Mouse (Mus musculus) adrenal gland, postnatal 4 days (tissue): ENCODE measurements around the gene Phc3. TPM values are rescaled to one million over a fixed set of nuclear protein-coding genes. Genes with fewer than 3 reads are reported as not detected.
A peak's percentile ranks its signal among the peaks of the same experiment; 100 is the strongest.
"Not testable (repeated sequence)": the region's sequence is repeated elsewhere in the genome, so short reads cannot be mapped to it uniquely, and the experiment has no call there.

ENCODE experiments used
- DNase-seq, 2 experiments: peaks; one replicate each; pipeline ENCODE4 v3.0.0; 2021 to 2022; ENCODE audit warnings: low spot score in 2 of 2, mixed read lengths in 2 of 2
- total RNA-seq, 2 experiments: library from RNA; stranded (reverse); gene quantifications; 2 replicates each; pipeline ENCODE4 v1.2.3; 2021

Phc3 gene
- total RNA-seq, 2 experiments from 2014 or later = 32.8 to 35.0 TPM

DNA sequence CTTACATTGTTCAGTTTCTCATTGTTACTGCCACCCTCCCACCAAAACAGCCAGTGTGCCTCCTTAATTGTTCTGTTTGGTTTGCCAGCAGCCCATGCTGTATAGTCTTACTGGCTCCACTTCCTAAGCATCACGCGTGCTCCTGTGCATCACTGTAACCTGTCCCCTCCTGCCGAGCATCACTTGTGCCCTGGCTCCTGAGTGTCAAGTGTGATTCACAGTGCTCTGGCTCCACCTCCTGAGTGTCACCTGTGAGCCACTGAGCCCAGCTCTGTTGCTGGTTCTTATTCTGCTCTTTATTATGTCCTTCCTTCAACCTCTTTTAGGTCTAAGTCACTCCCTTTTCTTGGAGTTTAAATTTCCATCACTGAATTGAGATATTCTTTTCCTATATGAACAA lies 81.8 kb downstream of the Phc3 start:
- no peak for DNase-seq

DNA sequence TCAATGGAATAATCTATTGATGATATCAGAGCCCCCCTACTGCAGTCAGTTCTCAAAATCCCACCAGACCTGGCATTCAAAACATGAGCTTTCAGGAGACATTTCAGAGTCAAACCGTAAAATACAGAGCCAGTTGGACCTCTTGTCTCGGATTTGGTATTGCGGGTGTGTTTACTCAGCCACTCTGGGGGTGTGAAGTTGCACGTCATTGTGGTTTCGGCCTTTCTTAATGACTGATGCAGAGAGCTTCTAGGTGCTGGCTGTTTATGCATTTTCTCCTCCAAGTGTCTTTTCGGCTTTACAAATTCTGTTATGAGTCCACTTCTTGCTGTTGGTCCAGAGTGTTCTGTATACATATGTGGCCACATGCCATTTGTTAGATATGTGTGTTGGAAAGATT lies 92.5 kb downstream of the Phc3 start:
- no peak for DNase-seq

DNA sequence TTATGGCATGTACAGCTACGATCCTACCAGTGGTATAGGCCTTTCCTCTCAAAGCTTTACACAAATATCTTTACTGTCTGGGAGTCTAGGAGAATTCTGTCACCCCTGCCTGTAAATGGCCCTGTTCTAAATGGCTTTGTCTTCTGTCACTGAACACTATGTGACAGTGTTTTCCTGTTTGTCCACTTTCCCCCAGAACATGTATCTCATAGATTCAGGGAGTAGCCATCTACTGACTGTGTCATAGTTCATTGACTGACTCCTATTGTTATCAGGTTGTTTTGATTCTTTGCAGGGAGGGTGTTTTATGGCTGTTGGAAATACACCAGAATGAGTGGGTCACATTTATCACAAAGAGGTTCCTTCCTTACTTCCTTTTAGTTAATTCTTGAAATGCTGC lies 99.2 kb downstream of the Phc3 start:
- no peak for DNase-seq

DNA sequence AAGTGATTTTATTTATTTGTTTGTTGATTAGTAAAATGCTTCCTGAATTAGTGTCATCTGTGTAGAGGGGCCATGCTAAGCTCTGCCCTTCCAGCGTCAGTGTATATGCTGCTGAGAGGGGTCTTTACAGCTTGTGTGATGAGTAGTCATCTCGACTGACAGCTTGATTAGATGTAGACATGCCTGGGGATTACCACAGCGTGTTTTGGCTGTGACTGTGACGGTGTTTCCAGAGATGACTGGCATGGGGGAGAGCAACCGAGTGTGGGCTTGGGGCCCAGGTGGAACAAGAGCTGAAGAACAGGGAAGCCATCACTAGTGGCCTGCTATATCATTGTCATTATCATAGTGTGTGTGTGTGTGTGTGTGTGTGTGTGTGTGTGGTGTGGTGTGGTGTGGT lies 100.6 kb downstream of the Phc3 start:
- no peak for DNase-seq

DNA sequence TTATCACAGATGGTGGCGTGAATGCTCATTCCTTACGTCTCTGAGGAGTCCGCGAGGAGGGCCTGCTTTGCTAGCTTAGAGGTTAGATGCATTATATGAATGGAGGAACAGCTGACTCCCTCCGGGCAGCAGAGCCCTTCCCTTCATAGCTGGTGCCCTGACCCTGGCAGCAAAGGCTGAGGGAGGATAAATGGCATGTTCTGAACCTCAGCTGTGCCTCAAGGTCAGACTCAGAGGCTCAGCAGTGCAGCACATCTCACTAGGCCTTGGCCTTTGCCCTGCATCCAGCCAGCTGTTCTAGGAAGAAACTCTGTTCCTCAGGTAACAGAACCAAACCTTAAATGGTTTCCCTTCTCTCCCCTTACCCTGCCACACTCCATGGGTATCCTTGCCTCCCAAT lies 101.0 kb downstream of the Phc3 start:
- DNase-seq = no peak

DNA sequence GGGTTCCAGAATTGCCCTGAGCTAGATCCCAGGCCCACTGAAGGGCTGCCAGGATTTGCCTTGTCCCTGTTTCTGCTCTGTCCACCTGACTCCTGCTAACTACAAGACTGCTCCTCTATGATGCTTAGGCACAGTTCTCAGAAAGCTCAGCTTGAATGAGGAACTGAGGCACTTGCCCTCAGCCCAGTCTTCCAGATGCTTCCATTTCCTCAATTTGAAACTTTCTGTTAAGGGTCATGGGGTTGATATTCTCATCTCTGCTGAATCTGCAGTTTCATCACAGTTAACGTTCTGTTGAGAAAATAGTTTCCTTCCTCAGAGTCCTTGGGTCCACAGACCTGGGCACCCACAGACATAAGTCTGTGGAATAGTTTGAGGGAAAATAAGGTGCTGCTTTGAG lies 104.6 kb downstream of the Phc3 start:
- DNase-seq = no peak

DNA sequence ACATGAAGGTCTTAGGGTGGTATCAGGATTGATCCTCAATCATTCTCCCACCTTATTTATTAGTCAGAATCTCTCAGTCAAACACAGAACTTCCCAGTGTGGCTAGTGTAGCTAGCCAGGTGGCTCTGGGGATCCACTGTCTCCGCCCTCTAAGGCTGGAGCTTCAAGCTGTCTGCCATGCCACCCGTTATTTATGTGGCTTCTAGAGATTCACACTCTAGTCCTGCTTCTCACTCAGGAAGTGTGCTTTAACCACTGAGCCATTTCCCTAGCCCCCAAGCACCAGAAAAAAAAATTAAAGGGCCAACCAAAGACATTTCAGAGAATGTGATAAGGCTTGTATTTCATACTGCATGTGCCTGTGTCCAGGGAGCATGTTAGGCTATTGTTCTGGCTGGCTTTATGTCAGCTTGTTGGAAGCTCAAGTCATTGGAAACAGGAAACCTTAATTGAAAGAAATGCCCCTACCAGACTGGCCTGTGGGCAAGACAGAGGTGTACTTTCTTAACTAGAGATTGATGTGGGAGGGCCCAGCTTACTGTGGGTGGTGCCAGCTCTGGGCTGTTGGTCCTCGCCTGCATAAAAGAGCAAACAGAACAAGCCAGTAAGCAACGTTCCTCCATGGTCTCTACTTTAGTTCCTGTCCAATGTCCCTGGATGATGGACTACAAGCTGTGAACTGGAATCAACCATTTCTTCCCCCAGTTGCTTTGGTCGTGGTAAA lies 105.3 kb downstream of the Phc3 start:
- DNase-seq = no peak

DNA sequence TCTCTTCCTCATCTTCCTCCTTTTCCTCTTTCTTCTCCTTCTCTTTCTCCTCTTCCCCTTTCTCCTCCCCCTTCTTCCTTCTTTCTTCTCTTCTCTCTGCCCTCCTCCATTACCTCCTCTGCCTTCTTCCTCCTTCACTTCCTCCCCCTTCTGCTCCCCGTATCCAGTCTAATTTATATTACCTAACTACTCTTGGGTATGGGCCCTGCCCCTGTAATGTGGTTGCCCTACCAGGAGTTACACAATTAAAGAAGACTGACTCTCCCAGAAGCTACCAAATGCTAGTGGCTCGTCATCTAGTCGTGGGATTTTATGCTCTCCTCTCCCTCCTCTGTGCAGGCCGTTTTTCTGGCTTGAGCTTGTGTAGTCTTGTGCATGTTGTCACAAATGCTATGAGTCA lies 108.5 kb downstream of the Phc3 start:
- DNase-seq = no peak

DNA sequence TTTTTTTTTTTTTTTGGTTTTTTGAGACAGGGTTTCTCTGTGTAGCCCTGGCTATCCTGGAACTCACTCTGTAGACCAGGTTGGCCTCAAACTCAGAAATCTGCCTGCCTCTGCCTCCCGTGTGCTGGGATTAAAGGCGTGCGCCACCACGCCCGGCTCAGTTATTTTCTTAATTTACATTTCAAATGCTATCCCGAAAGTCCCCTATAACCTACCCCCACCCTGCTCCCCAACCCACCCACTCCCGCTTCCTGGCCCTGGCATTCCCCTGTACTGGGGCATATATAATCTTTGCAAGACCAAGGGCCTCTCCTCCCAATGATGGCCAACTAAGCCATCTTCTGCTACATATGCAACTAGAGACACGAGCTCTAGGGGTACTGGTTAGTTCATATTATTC lies 109.6 kb downstream of the Phc3 start:
- DNase-seq = not testable (repeated sequence)

DNA sequence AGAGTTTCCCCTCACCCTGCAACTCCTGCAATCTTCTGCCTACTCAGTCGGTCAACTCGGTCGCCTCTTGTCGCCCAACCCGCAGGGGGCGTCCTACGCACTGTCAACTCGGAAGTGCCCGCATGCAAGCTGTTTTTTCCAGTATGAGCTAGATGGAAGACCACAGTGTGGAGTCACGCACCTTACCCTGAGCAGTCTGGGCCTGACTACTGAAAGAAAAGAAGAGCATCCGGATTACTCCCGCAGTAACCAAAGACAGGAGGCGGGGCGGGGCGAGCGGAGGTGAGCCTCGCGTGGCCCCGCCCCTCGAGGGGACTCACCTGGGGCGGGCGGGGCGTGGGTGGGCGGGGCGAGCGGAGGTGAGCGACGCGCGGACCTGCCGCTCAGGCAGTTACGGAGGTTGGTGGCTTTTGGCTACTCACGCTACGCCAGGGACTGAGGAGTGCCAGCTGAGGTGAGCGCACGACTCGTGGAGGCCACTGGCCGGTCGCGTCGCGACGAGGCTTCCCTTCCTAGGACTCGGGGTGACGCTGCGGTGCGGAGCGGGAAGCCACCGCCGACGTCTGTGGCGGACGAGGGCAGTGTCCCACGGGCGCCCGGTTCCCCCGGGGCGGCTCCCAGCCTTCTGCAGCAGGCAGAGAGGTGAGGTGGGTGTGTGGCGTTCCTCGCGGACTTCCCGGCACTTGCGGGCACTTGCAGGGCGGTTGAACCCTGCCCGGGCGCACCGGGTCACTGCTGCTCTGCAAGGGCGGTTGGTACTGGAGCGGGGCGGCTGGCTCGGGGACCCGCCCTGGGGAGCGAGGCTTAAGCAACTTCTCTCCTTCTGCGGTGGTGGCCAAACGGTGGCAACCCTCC lies 113.4 kb downstream of the Phc3 start, which contains the start of gene Gpr160:
TSS of gene Gpr160 (plus strand) at position 347 of the 855 bp plus-strand sequence.
- peak; percentile 42 to 55 for DNase-seq

DNA sequence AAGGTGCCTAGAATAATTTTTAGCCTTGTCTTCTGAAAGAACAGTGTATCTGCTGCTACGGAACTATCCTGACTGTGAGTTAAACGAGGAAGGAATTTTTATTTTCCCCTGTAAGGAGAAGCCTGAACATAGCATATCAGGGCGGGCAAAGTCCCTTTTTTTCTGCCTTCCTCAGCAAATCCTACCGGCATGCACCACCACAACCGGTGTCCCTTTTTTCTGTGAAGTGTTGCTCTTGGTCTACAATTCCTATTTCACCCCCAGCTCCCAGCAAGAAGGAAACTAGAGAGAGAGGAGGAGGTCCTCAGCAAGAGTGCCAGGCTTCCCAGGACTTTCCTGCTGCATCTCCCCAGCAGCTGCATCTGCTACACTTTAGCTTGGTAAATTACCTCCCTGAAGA lies 115.6 kb downstream of the Phc3 start:
- no peak for DNase-seq

DNA sequence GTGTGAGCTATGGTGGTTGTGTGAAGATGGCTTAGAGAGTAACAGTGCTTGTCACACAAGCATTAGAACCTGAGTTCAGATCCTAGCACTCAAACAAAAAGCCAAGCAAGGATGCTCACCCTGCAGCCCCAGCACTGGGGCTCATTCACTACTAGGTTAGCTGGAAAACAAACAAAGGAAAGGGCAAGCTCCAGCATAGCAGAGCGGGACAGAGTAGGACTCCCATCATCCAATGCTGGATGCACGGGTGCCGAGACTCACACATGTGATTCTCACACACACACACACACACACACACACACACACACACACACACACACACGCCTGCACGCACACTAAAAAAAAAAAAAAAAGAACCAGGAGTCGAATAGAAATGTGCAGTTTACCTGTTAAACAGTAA lies 117.8 kb downstream of the Phc3 start:
- DNase-seq = no peak

Other genes with a start within 250 kb of the Phc3 start
- gene Samd7, start 223.1 kb downstream of the Phc3 start, total RNA-seq = under 1 TPM in 1 of 2 experiments, not detected in 1; 0.08 TPM
- gene Sec62, start 176.5 kb downstream of the Phc3 start, total RNA-seq = 10 to 100 TPM; 69.8 to 74.4 TPM
- gene Gpr160, start 113.5 kb downstream of the Phc3 start, total RNA-seq = 1 to 10 TPM; 2.3 to 2.7 TPM
- gene Prkci, start 26.3 kb upstream of the Phc3 start, total RNA-seq = 10 to 100 TPM; 49.9 to 60.4 TPM
- 10 to 100 TPM; 41.5 to 46.1 TPM for gene Skil, start 125.6 kb upstream of the Phc3 start, total RNA-seq
- 10 to 100 TPM; 24.3 to 27.6 TPM for gene Cldn11, start 180.5 kb upstream of the Phc3 start, total RNA-seq